Mouse (Mus musculus) left cerebral cortex, adult 2 months (tissue): ENCODE data around the gene Limd1. TPM values are rescaled to one million over a fixed set of nuclear protein-coding genes. Genes with fewer than 3 reads are reported as not detected.
A peak's percentile ranks its signal among the peaks of the same experiment; 100 is the strongest.
"Not testable (repeated sequence)": the region's sequence is repeated elsewhere in the genome, so short reads cannot be mapped to it uniquely, and the experiment has no call there.

Experiments
- DNase-seq, 2 experiments: peaks; one replicate each; pipeline ENCODE4 v3.0.0; 2021 to 2022; ENCODE audit warnings: low spot score in 2 of 2, mixed read lengths in 1 of 2; ENCODE audit errors: extremely low spot score in 1 of 2
- H3K27ac ChIP-seq: fragments of 200-600 bp; 2 replicates; pipeline ENCODE4 v1.8.1; 2022
- H3K4me3 ChIP-seq: fragments of 200-600 bp; 2 replicates; pipeline ENCODE4 v1.8.1; 2022
- CTCF ChIP-seq: fragments of 200-600 bp; IDR thresholded peaks from 2 replicates; pipeline ENCODE4 v1.8.1; 2022; ENCODE audit warnings: antibody characterized with exemption, mild to moderate bottlenecking, moderate library complexity
- intact Hi-C: fragments of 180-260 bp; cut with DNase I; formaldehyde crosslinking; loops from one replicate; pipeline ENCODE4 v1.15.1; 2025
- long read RNA-seq, 2 experiments: library from polyadenylated mRNA; stranded (forward); transcript quantifications; one replicate each; pipeline ENCODE4 v2.0.0; 2021; ENCODE audit warnings: borderline mapping rate in 2 of 2
- total RNA-seq, 2 experiments: library from RNA; stranded (reverse); gene quantifications; 2 replicates each; pipeline ENCODE4 v1.2.3; 2021

Limd1 gene
- 1 to 10 TPM; 6.2 to 7.8 TPM for total RNA-seq
- long read RNA-seq, experiment 1, full-length matches to known transcripts: 6 of 13 reads
- long read RNA-seq, experiment 1, partial matches to known transcripts: 1 of 13 reads
- long read RNA-seq, experiment 1, other reads (novel, unspliced or antisense): 6 of 13 reads
- long read RNA-seq, experiment 2, full-length matches to known transcripts: 14 of 22 reads
- long read RNA-seq, experiment 2, partial matches to known transcripts: 0 of 22 reads
- long read RNA-seq, experiment 2, other reads (novel, unspliced or antisense): 8 of 22 reads

DNA sequence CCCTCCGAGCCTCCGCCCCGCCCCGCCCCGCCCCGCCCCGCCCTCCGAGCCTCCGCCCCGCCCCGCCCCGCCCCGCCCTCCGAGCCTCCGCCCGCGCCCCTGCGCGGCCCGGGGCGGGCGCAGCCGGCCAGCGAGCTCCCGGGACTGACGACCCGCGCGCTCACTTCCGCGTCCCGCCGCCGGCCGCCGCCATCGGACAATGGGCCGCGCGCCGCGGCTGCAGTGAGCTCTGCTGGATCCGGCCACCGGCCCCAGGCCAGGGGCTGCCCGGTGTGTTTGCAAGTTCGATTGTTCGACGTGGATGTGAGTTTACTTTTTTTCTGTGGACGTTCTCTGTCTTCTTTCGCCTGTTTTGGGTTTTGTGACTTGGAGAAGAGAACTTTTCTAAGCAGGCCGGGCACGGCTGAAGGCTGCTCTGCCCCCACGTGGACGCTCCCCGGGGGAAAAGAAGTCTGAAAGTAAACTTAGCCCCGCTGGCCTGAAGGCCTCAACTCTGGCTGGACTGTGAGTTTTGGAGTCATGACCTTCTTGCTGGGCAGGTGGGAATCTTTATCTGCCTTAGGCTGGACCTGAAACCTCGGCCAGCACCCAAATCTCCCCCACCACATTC is at the start of gene Limd1:
Limd1 (plus strand) TSS at position 121 of the 610 bp plus-strand sequence.
- peak; percentile 11 for TF ChIP-seq CTCF
- H3K4me3 ChIP-seq: peak within 1 kb of the TSS; percentile 59
- intact Hi-C loops: loop anchor here (2.0 kb wide), 1 partner anchor 24 kb away; no protein-coding TSS in a partner anchor
- peak within 1 kb of the TSS; percentile 53; the same call in 1 of the 2 replicates for H3K27ac ChIP-seq
- DNase-seq: peak; percentile 50 to 53

DNA sequence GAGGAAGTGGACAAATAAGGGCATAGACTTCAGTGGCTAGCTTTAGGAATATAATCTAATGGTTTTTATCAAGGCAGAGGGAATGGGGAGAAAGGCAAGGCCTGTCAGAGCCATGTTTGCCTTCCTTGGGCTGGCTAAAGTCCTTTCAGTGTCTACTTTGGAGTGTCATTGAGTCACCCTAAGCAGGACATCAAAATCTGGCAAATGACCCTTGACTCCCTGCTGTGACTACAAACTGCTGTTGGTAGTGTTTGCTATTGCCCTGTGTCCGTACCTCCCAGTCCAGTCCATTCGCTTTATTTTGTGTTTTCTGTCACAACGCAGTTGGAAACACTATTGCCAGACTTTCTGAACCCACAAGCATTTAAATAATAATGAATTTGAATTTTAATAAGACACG is 48.6 kb upstream of the Limd1 start:
- DNase-seq: no peak
- no peak overlapping the region for H3K27ac ChIP-seq
- TF ChIP-seq CTCF: no peak
- no peak overlapping the region for H3K4me3 ChIP-seq
- intact Hi-C loops: no loop called here

DNA sequence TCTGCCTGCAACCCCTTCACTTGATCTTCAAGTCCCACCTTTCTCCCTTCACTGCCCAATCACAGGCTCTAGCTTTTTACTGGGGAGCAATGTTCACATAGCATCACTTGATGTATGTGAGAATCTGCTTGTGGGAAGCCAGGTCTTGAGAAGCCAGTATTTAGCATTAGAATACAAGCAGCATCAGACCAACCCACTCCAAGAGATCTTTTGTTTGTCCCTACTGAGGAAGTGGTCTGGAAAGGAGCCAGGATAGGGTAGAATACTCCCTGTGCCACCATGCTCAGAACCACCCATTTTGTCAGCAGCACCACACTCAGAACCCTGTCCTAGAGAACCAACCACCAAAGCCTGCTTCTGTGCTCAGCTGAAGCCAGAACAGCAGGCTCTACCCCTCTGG is 47.5 kb upstream of the Limd1 start:
- no peak for DNase-seq
- H3K4me3 ChIP-seq: no peak overlapping the region
- H3K27ac ChIP-seq: no peak overlapping the region
- no peak for TF ChIP-seq CTCF
- intact Hi-C loops: no loop called here

DNA sequence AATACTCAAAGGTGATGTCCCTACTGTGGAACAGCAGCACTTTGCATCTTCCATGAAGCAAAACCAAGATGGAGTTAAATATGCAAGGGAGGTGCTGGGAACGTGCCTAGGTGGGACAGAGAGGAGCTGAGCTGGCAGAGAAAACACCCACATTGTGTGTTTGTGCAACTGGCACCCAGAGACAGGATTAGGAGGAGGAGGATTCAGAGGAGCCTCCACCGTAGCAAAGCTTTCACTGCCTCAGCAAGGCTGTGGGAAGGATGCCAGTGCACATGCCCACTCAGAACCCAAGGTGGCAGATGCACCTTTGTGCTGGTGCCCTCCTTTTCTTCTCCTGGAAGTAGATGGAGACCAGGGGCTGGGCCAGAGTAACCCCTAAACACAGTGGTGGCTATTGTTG is 40.3 kb upstream of the Limd1 start:
- H3K4me3 ChIP-seq: no peak overlapping the region
- intact Hi-C loops: loop anchor here (1.0 to 2.0 kb wide), 2 partner anchors 53 to 178 kb away; partner anchors contain the start of gene Tmem158
- TF ChIP-seq CTCF: no peak
- H3K27ac ChIP-seq: no peak overlapping the region; the same call in 1 of the 2 replicates
- peak; percentile 49 to 65 for DNase-seq

DNA sequence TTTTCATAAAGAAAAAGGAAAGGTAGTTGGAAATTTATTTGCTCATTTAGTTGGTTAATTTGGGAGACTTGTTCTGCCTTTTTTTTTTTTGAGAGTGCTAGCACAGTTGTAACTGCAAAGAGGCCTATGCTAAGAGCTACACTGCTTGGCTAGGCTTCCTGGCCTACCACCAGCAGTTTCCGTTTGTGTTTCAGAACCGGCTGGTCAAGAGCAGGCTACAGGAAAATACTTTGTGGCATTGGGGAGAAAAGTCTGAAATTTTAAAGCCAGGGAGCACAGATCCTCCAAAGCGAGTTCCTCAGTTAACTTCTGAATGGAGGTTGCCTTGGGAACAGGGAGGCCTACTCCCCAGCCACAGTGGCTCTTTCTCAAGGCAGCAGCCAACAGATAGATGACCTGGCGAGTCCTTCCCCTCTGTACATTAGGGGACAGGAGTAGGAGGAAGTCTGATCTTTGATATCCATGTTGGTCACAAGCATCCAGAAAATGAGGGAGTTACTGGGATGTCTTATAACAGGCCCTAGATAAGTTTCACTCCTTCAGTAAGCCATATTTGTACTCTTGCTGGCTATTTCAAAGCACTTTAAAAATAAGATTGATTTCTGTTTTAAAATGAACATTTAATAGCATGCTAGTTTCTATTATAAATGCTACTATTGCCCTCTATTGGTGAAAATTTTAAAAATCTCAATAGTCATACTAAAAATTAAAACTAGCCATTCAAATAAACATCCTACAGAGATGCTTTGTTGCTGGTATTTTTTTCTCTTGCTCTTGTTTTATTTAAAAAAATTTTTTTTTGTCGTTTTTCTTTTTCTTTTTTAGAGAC is 38.1 kb upstream of the Limd1 start:
- peak; percentile 48 for TF ChIP-seq CTCF
- Histone ChIP-seq H3K4me3 (no peak overlapping the region), H3K27ac (no peak overlapping the region)
- DNase-seq: no peak
- intact Hi-C loops: loop anchor here (1.0 kb wide), 1 partner anchor 281 kb away; no protein-coding TSS in a partner anchor

DNA sequence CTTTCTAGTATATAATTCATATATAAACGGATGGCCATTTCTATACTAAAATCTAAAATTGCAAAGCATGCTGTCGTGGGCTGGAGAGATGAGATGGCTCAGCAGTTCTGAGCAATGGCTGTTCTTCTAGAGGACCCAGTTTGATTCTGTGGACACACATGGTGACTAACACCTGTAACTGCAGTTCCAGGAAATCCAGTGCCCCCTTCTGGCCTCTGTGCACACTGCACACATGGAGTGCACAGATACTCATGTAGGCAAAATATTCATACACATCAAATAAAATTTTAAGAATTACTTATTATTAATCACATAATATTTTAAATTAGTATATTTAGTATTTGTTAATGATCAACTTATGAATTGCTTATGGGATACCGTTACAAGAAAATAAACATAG is 31.4 kb upstream of the Limd1 start:
- DNase-seq, intact Hi-C loops, H3K4me3 ChIP-seq, H3K27ac ChIP-seq: not testable (repeated sequence)

DNA sequence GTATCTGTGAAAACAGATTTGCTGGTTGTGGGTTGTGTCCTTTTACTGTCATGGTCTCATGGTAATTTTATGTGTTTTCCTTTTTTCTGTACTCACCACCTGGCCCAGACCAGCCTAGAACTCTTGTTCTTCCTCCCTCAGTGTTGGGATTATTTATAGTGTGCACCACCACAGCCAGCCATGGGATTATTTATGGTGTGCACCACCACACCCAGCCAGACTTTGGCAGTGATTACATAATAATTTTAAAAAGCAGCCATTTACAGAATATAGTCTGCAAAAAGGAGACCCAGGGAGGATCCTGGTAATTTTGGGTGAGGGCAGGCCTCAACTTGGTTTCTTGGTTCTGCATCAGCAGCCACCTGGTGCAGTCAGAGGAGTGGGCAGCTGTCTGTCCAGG is 29.9 kb upstream of the Limd1 start:
- intact Hi-C loops: loop anchor here (2.0 kb wide), 1 partner anchor 56 kb away; no protein-coding TSS in a partner anchor
- Histone ChIP-seq H3K27ac (peak overlapping the region; percentile 10; the same call in 1 of the 2 replicates), H3K4me3 (no peak overlapping the region)
- TF ChIP-seq CTCF: no peak
- no peak for DNase-seq

DNA sequence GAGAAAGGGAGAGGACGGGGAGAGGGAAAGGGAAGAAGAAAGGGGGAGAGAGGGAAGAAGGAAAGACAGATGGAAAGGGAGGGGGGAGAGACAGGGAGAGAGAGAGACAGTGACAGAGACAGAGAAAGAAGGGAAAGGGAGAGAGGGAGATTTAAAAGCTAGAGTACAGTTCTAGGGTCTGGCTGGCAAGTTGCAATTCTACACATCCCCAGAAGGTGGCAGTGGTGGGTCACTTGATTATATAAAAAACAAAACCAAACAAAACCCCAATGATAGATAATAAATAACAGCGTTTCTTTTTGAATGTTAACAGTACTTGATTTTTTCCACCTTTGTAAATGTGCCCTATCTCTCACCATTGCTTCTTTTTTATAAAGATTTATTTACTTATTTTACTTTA is 28.3 kb upstream of the Limd1 start:
- intact Hi-C loops: loop anchor here (1.0 kb wide), 1 partner anchor 75 kb away; no protein-coding TSS in a partner anchor
- peak; percentile 94 for TF ChIP-seq CTCF
- Histone ChIP-seq H3K4me3 (no peak overlapping the region), H3K27ac (no peak overlapping the region)
- DNase-seq: peak; percentile 39 to 62

DNA sequence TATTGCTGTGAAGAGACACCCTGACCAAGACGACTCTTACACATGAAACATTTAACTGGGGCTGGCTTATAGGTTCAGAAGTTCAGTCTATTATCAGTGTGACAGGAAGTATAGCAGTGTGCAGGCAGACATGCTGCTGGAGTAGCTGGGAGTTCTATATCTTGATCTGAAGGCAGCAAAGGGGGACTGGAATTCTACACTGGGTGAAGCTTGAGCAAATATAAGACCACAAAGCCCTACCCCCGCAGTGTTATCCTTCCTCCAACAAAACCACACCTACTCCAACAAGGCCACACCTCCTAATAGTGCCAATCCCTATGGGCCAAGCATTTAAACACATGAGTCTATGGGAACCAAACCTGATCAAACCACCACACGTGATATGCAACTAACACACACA is 26.7 kb upstream of the Limd1 start:
- no peak for TF ChIP-seq CTCF
- no peak overlapping the region for H3K4me3 ChIP-seq
- H3K27ac ChIP-seq: no peak overlapping the region
- DNase-seq: no peak
- intact Hi-C loops: no loop called here

DNA sequence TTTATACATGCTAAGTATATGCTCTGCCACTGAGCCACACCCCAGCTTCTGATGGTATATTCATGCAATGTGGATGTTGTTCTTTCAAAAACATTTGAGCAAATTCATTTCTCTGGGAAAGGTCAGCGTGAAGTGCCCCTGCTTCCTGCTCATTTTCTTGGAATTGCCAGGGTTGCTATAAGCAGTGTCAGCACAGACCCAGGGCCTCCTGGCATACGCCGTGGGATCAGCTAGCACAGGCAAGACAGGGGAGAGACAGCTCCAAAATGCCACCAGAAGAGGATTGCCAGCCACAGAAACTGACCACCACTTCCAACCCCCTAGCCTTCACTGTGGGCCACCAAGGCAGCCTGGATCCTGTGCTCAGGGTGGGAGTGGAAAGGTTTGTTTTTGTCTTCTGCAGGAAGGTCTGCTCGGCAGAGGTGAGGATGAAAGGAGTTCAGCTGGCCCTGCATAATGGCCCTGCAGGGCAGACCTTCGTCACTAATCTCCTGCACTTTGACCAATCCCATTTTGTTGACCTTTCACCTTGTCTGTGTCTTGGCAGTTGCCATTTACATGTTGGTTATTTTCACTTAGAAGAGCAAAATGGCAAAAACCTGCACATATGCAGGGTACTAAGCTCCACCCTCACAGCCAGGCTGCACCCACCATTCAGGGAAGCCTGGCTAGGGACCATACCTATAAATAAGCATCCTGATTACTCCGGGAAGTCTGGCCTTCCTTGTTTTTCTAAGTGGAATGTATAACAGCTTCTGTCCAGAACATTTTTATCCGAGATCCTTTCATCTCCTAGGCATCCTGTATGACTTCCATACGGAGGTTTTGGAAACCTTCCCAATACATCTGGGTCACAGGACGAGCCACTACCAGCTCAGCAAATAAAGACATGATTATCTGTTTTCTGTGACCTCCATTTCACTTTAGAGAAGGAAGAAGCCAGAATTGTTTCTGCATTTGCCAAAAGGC is 21.6 kb upstream of the Limd1 start:
- TF ChIP-seq CTCF: no peak
- no peak overlapping the region for H3K4me3 ChIP-seq
- DNase-seq: no peak
- intact Hi-C loops: no loop called here
- H3K27ac ChIP-seq: peak overlapping the region; percentile 17; the same call in 1 of the 2 replicates

DNA sequence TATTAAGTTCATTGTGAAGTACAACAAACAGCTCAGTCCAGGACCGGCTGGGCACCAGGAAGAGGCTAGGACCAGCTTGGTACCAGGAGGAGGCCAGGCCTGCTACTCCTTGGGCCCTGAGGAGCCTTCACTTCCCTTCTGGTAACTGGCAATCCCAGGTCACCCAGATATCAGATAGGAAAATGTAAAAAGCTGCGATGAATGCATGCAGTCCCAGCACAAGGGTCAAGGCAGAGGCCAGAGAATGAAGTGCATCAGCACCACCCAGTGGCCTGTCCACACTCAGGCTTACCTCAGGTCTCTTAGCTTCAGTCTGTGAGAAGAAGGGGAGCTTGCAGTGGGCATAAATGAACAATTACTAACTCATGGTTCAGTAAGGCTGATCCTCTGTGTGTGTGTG is 20.9 kb upstream of the Limd1 start:
- H3K27ac ChIP-seq: no peak overlapping the region
- no peak for DNase-seq
- no peak overlapping the region for H3K4me3 ChIP-seq
- intact Hi-C loops: no loop called here
- peak; percentile 47 for TF ChIP-seq CTCF
